Mouse (Mus musculus): ENCODE measurements around the gene Plcb2.

- TF ChIP-seq POLR2A (IDR thresholded peaks at IDR 0.05; ENCODE audit: low read depth, low read length) = no peak
- TF ChIP-seq CTCF (IDR thresholded peaks at IDR 0.05; ENCODE audit: borderline replicate concordance, insufficient read depth, low read length) = no peak
Observed at GRCm38 (mm10) chr2:118689875-118690274, 38.4 kb downstream of the Plcb2 start.

All from embryonic fibroblast, embryonic 13.5 days (primary cell).